Mouse (Mus musculus) heart, adult 2 months (tissue): ENCODE results near the gene Dcst1. TPM values are rescaled to one million over a fixed set of nuclear protein-coding genes. Genes with fewer than 3 reads are reported as not detected.

Experiments used
- DNase-seq, 2 experiments: peaks; one replicate each; pipeline ENCODE4 v3.0.0; 2021
- H3K27ac ChIP-seq: fragments of 200-600 bp; 2 replicates; pipeline ENCODE4 v1.8.1; 2022
- H3K27me3 ChIP-seq: fragments of 200-500 bp; 2 replicates; pipeline ENCODE4 v1.6.1; 2012; ENCODE audit warnings: mild to moderate bottlenecking, low read length, inconsistent platforms, mixed read lengths; ENCODE audit not compliant: control insufficient read depth, insufficient read depth
- H3K36me3 ChIP-seq: fragments of 200-500 bp; 2 replicates; pipeline ENCODE4 v1.6.1; 2012; ENCODE audit warnings: low read length, inconsistent platforms; ENCODE audit not compliant: control insufficient read depth, insufficient read depth
- H3K4me1 ChIP-seq: fragments of 200-500 bp; 2 replicates; pipeline ENCODE4 v1.6.1; 2011; ENCODE audit warnings: low read length; ENCODE audit not compliant: control insufficient read depth, insufficient read depth
- H3K4me3 ChIP-seq: fragments of 200-600 bp; 2 replicates; pipeline ENCODE4 v1.8.1; 2022
- H3K79me2 ChIP-seq: fragments of 200-500 bp; replicated peaks from 2 replicates; pipeline ENCODE4 v1.6.1; 2012; ENCODE audit warnings: mild to moderate bottlenecking, inconsistent platforms, low read length, moderate library complexity, mixed read lengths; ENCODE audit not compliant: control insufficient read depth, insufficient read depth
- H3K9ac ChIP-seq: fragments of 200-500 bp; 2 replicates; pipeline ENCODE4 v1.6.1; 2012; ENCODE audit warnings: low read depth, mild to moderate bottlenecking, control low read depth, inconsistent platforms, low read length, mixed read lengths
- CTCF ChIP-seq: fragments of 200-600 bp; IDR thresholded peaks from 2 replicates; pipeline ENCODE4 v1.8.1; 2022; ENCODE audit warnings: antibody characterized with exemption, mild to moderate bottlenecking, moderate library complexity
- EP300 ChIP-seq: fragments of 200-500 bp; IDR thresholded peaks from 2 replicates; pipeline ENCODE4 v1.6.1; 2011; ENCODE audit warnings: low read depth, low read length, control low read depth; ENCODE audit not compliant: insufficient read depth
- POLR2A ChIP-seq: fragments of 200-500 bp; IDR thresholded peaks from 2 replicates; pipeline ENCODE4 v1.6.1; 2011; ENCODE audit warnings: mild to moderate bottlenecking, low read depth, low read length, control low read depth; ENCODE audit not compliant: insufficient read depth
- WGBS: fragments of 180-500 bp; shearing (Covaris S2); methylation state at CpG from one replicate; pipeline ENCODE4 v1.1.7; 2018; 5-methylcytosine and 5-hydroxymethylcytosine counted together
- intact Hi-C: fragments of 180-260 bp; cut with DNase I; formaldehyde crosslinking; loops from one replicate; pipeline ENCODE4 v1.15.1; 2025
- polyA plus RNA-seq: library from polyadenylated mRNA; depleted of rRNA; stranded (reverse); fragments of >200 nt; gene quantifications from 2 replicates; pipeline ENCODE4 v1.2.3, GENCODE M21; 2012
- total RNA-seq, 2 experiments: library from RNA; stranded (reverse); gene quantifications; 2 replicates each; pipeline ENCODE4 v1.2.3; 2021

Gene Dcst1
- total and polyA plus RNA-seq, 3 experiments: 0.23 TPM; not detected in 2

DNA sequence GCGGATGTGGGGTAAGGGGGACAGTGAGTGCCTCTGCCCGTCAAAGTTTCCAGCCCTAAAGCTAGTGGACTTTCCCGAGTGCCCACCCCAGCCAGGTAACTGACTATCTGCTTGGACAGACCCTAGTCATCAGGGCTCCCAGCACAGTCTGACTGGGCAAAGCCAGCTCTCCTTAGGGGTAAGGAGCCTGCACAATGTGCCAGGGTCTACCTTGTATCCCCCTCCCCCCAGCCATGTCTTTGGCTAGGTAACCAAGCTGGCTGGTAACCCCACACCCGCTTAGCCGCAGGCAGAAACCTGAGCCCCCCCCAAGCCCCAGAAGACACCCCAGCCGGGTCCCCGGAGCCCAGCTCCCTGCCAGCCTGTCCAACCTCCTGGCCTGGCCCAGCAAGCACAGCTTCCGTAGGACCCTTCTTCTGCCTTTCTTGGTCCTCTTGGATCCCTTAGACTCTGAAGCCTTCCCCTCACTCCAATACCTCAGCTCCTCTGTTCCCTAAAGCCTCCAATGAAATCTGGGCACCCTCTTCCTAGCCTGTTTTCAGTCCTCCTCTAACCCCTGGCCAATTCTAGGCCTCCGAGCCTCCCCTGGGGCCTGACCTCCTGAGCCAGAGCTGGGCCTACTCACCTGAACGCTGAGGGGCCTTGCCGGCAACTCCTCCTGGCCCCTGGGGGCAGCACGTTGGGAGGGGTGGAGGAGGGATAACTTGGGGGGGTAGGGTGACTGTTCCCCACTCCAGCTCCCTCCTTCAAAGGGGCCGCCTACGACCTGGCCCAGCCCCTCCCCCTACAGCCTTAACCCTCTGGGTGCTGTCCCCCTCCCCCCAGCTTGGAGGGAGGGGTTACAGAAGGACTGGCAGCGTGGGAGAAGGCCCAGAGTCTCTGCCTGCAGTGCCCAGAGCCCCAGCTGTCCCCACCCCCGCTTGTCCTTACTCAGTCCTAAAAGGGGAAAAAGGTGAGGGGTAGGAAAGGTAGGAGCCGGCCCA, 21.7 kb upstream of the Dcst1 start:
- H3K36me3 ChIP-seq: no peaks in the 10 kb centered on the region
- no peak for DNase-seq
- WGBS: 73% methylated on average over 17 of the region's 17 CpGs
- intact Hi-C loops: no loop called here
- H3K27ac ChIP-seq: peak overlapping the region; percentile 94; the same call in 1 of the 2 replicates
- peaks cover 13% of the 10 kb centered on the region for H3K4me1 ChIP-seq
- no peak overlapping the region for H3K4me3 ChIP-seq
- TF ChIP-seq EP300: no peak
- H3K79me2 ChIP-seq: no peaks in the 10 kb centered on the region; the same call in 1 of the 2 replicates
- H3K9ac ChIP-seq: peak overlapping the region; percentile 2; the same call in 1 of the 2 replicates
- no peaks in the 10 kb centered on the region for H3K27me3 ChIP-seq

DNA sequence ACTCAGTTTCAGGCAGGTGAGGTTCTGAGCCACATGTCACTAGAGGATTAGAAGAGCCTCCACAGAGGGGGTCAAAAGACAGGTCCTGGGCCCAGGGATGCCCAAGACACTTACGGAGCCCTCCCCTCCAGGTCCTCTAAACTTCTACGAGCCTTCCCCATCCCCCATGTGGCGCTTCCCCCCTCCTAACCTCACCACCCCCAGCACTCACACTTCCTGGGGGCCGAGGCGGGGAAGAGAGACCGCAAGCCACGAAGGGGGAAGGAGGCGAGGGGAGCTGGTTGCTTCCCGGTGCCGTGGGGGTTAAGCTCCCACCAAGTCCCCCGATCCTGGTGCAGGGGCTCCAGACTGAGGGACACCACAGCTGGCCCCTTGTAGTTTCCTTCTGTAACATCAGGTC, 20.4 kb upstream of the Dcst1 start:
- H3K9ac ChIP-seq: no peak overlapping the region
- no peak for DNase-seq
- intact Hi-C loops: no loop called here
- H3K36me3 ChIP-seq: no peaks in the 10 kb centered on the region
- no peaks in the 10 kb centered on the region; the same call in 1 of the 2 replicates for H3K79me2 ChIP-seq
- TF ChIP-seq CTCF (no peak), EP300 (no peak), POLR2A (no peak)
- H3K27ac ChIP-seq: no peak overlapping the region
- peaks cover 10% of the 10 kb centered on the region for H3K4me1 ChIP-seq
- no peak overlapping the region for H3K4me3 ChIP-seq
- WGBS: 67% methylated on average over 11 of the region's 11 CpGs
- no peaks in the 10 kb centered on the region for H3K27me3 ChIP-seq

DNA sequence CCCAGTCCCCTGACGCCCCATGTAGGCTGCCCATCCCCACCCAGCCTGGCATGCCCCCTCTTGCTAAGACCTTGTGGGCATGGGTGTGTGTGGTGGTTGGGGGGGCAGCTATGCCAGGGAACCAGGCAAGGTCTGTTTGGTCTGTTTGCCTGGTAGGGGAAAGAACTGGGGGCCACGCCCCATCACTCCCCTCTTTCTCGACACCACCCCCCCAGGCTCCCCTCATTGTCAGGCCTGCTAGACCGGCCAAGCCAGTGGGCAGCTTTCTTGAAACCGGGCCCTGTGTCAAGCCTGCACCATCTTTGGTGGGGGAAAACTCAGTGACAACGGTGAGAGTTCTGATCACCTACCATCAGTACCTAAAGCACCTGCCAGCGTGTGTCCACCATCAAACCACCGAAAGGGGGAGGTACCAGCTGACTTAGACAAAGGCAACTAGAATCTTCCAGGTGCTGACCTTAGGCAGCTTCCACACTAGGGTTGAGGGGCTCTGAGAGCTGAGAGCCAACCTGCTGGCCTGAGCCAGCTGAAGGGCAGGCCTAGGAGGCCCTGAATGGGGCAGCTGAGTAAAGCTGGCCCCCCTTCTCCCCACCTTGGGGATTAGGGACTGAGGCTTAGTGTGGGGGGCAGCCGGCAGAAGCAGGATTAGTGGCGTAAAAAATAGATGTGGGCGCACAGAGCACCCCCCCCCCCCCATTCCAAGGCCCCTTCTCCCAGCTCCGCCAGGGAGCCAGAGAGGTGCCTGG, 19.5 kb upstream of the Dcst1 start:
- H3K79me2 ChIP-seq: no peaks in the 10 kb centered on the region; the same call in 1 of the 2 replicates
- WGBS: 81% methylated on average over 12 of the region's 12 CpGs

DNA sequence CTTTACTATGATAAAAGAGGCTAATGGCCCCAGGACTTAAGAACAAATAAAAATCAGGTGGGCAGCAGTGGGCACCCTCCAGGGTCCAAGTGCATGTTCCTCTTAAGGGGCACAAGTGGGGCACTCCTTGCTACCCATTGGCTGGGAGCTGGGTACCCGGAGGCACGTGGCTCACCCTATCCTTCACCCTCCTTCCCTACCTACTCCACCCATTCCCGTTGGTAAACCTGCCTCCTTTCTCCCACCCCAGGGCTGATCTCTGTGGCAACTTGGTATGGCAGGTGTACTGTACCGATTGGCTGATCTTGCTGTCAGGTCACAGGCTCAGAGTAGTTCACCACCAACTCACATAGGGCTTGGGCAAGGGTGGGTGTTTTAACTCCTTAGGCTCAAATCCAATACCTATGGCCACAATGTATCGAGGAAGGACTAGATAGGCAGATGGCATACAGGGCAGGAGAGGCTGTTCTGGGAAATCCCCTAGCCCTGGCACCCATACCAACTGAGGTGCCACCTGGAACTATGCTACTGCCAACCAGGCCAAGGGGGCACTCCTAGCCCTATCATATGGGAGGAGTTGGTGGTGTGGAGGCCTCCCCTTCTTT, 18.7 kb upstream of the Dcst1 start:
- intact Hi-C loops: no loop called here
- no peak overlapping the region for H3K4me3 ChIP-seq
- H3K9ac ChIP-seq: no peak overlapping the region
- H3K4me1 ChIP-seq: peaks cover 5% of the 10 kb centered on the region
- TF ChIP-seq CTCF (no peak), POLR2A (no peak), EP300 (no peak)
- H3K79me2 ChIP-seq: no peaks in the 10 kb centered on the region; the same call in 1 of the 2 replicates
- WGBS: 78% methylated on average over 5 of the region's 5 CpGs
- H3K36me3 ChIP-seq: no peaks in the 10 kb centered on the region
- DNase-seq: no peak
- H3K27me3 ChIP-seq: no peaks in the 10 kb centered on the region
- H3K27ac ChIP-seq: no peak overlapping the region

More for the DNA sequence above, 19.5 kb upstream of the Dcst1 start:
- Histone ChIP-seq H3K4me1 (peaks cover 7% of the 10 kb centered on the region), H3K27me3 (no peaks in the 10 kb centered on the region), H3K4me3 (no peak overlapping the region), H3K36me3 (no peaks in the 10 kb centered on the region), H3K27ac (no peak overlapping the region), H3K9ac (no peak overlapping the region)
- no peak for DNase-seq
- intact Hi-C loops: no loop called here
- TF ChIP-seq EP300 (no peak), POLR2A (no peak), CTCF (no peak)

DNA sequence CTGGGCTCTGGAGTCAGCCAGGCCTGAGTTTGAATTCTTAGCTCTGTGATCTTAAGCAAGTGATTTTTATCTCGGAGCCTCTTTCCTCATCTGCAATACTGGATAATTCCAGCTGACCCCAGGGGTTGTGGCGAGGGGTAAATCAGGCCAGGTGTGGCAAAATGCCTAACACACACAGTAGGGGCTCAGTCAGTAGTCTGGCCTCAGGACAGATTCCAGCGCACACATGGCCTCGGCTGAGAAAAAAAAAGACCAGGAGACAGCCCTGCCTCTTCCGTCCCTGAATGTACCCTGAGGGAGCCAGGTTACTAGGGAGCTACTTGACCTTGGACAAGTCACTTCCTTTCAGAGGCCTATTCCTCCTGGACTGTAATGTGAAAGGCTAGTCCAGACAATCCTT, 17.9 kb upstream of the Dcst1 start:
- Histone ChIP-seq H3K4me3 (no peak overlapping the region), H3K9ac (no peak overlapping the region), H3K4me1 (0 out of 2 replicates have a peak, but pooled peaks cover 1% of the 10 kb centered on the region), H3K27me3 (no peaks in the 10 kb centered on the region), H3K36me3 (no peaks in the 10 kb centered on the region), H3K79me2 (no peaks in the 10 kb centered on the region; the same call in 1 of the 2 replicates), H3K27ac (no peak overlapping the region)
- intact Hi-C loops: no loop called here
- DNase-seq: no peak
- no peak for TF ChIP-seq POLR2A
- TF ChIP-seq CTCF: no peak
- no peak for TF ChIP-seq EP300
- 62% methylated on average over 5 of the region's 5 CpGs for WGBS
